ENCODE assay signal across 21 mouse cellular contexts in the genomic region with DNA sequence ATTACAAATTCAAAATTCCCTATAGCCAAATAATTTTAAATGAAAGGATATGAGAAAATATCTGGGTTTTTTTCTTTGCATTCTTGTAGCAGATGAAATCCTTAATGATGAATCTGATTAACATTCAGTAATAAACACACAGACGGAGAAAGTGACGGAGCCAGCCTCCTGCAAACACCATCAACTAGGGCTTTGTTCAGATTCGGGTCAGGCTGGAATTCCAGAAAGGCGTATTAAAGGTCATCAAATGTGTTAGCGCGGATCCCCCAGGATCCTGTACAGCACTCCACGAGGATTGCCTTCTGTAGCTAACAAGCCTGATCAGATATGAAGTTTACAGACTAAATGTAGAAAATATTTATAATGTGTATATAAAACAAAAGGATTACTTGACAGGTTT. TPM values are rescaled to one million over a fixed set of nuclear protein-coding genes. Genes with fewer than 3 reads are reported as not detected.
A peak's percentile ranks its signal among the peaks of the same experiment; 100 is the strongest.
DNase-seq lines count a peak whose midpoint lies in the region; ATAC-seq lines count a peak whose summit lies in the region.
"Had no signal": no experiment of that assay in that cellular context is flagged by ENCODE, and none has a peak within 500 bp of the region (broad histone marks: within the 10 kb centered on the region; RNA-seq: fewer than 3 reads in every experiment).

No protein-coding gene starts in this region.

- no peak overlapping the region for H3K27ac ChIP-seq in heart, embryonic 12.5 days (ENCODE audit: poor library complexity, severe bottlenecking)
- no peak overlapping the region for H3K27ac ChIP-seq in midbrain, embryonic 14.5 days (replicated peaks; ENCODE audit: low read depth, low read length)
- H3K27ac ChIP-seq in midbrain, embryonic 11.5 days (ENCODE audit: low read depth, low read length): no peak overlapping the region
- no peak overlapping the region for H3K27ac ChIP-seq in hindbrain, embryonic 14.5 days
- H3K27ac ChIP-seq: embryonic facial prominence, embryonic 10.5 days; embryonic facial prominence, embryonic 12.5 days; forebrain, embryonic 15.5 days had no signal

- DNase-seq in heart, adult 11 months: peak; percentile 57
- DNase-seq in midbrain, embryonic 14.5 days: peak; percentile 6
- DNase-seq in midbrain, embryonic 11.5 days (ENCODE audit: low spot score, missing footprints): no peak
- peak; percentile 16 for DNase-seq in retina, embryonic 14.5 days (ENCODE audit: low spot score)
- no peak for DNase-seq in hindbrain, embryonic 14.5 days (ENCODE audit: low spot score)
- DNase-seq in testis, postnatal 14 days (ENCODE audit: low spot score): no peak
- DNase-seq: adrenal gland, adult 2 months; adrenal gland, postnatal 10 days; adrenal gland, postnatal 25 days; cerebellum, adult 11-12 months; cerebellum, adult 9-10 months; cerebellum, postnatal 10 days; cerebellum, postnatal 25 days; forebrain, postnatal 0 days had no signal

- no peaks in the 10 kb centered on the region for H3K27me3 ChIP-seq in heart, embryonic 12.5 days (replicated peaks)
- no peaks in the 10 kb centered on the region for H3K27me3 ChIP-seq in midbrain, embryonic 14.5 days (ENCODE audit: control insufficient read depth, insufficient read depth, low read length)
- H3K27me3 ChIP-seq in midbrain, embryonic 11.5 days (ENCODE audit: control insufficient read depth, insufficient read depth, low read length): no peaks in the 10 kb centered on the region
- H3K27me3 ChIP-seq in hindbrain, embryonic 14.5 days (ENCODE audit: control insufficient read depth, insufficient read depth, low read length): no peaks in the 10 kb centered on the region
- H3K27me3 ChIP-seq: embryonic facial prominence, embryonic 12.5 days; forebrain, embryonic 15.5 days had no signal

- no peak for ATAC-seq in heart, embryonic 12.5 days (ENCODE audit: insufficient number of reproducible peaks, low FRiP score)
- ATAC-seq in midbrain, embryonic 14.5 days (ENCODE audit: low FRiP score, low TSS enrichment): no peak
- ATAC-seq in midbrain, embryonic 11.5 days (ENCODE audit: low FRiP score): no peak
- no peak for ATAC-seq in hindbrain, embryonic 14.5 days (ENCODE audit: low FRiP score)
- ATAC-seq: forebrain, embryonic 15.5 days; forebrain, postnatal 0 days had no signal

- H3K9me3 ChIP-seq in heart, embryonic 12.5 days (replicated peaks): no peaks in the 10 kb centered on the region
- no peaks in the 10 kb centered on the region for H3K9me3 ChIP-seq in midbrain, embryonic 14.5 days (ENCODE audit: control insufficient read depth, low read length)
- no peaks in the 10 kb centered on the region for H3K9me3 ChIP-seq in midbrain, embryonic 11.5 days (ENCODE audit: control insufficient read depth, low read length)
- H3K9me3 ChIP-seq in hindbrain, embryonic 14.5 days (ENCODE audit: control insufficient read depth, low read length): no peaks in the 10 kb centered on the region
- H3K9me3 ChIP-seq: embryonic facial prominence, embryonic 10.5 days; embryonic facial prominence, embryonic 12.5 days; forebrain, embryonic 15.5 days had no signal

- no peaks in the 10 kb centered on the region for H3K4me1 ChIP-seq in heart, embryonic 12.5 days (replicated peaks)
- H3K4me1 ChIP-seq in midbrain, embryonic 14.5 days (ENCODE audit: control insufficient read depth, insufficient read depth, low read length): peaks cover 11% of the 10 kb centered on the region; the same call in 1 of the 2 replicates
- no peaks in the 10 kb centered on the region; the same call in none of the 2 replicates for H3K4me1 ChIP-seq in midbrain, embryonic 11.5 days (ENCODE audit: control insufficient read depth, insufficient read depth, low read length)
- 0 out of 2 replicates have a peak, but pooled peaks cover 12% of the 10 kb centered on the region for H3K4me1 ChIP-seq in hindbrain, embryonic 14.5 days (replicated peaks; ENCODE audit: control insufficient read depth, insufficient read depth, low read length)
- H3K4me1 ChIP-seq: embryonic facial prominence, embryonic 12.5 days had no signal

- WGBS in heart, embryonic 12.5 days: 74% methylated on average over 7 of the region's 7 CpGs
- WGBS in midbrain, embryonic 14.5 days: 62% methylated on average over 7 of the region's 7 CpGs
- 79% methylated on average over 7 of the region's 7 CpGs for WGBS in midbrain, embryonic 11.5 days
- 52% methylated on average over 7 of the region's 7 CpGs for WGBS in hindbrain, embryonic 14.5 days

- no peak overlapping the region for H3K4me2 ChIP-seq in heart, embryonic 12.5 days
- no peak overlapping the region for H3K4me2 ChIP-seq in midbrain, embryonic 14.5 days (ENCODE audit: low read length)
- H3K4me2 ChIP-seq in midbrain, embryonic 11.5 days: no peak overlapping the region
- H3K4me2 ChIP-seq in hindbrain, embryonic 14.5 days (replicated peaks): no peak overlapping the region
- H3K4me2 ChIP-seq: embryonic facial prominence, embryonic 12.5 days; forebrain, embryonic 15.5 days had no signal

- H3K36me3 ChIP-seq in heart, embryonic 12.5 days: no peaks in the 10 kb centered on the region
- H3K36me3 ChIP-seq in midbrain, embryonic 14.5 days (ENCODE audit: control insufficient read depth, insufficient read depth, low read length): no peaks in the 10 kb centered on the region
- no peaks in the 10 kb centered on the region for H3K36me3 ChIP-seq in midbrain, embryonic 11.5 days (ENCODE audit: control insufficient read depth, insufficient read depth, low read length)
- H3K36me3 ChIP-seq in hindbrain, embryonic 14.5 days (replicated peaks; ENCODE audit: control insufficient read depth, insufficient read depth): no peaks in the 10 kb centered on the region
- H3K36me3 ChIP-seq: embryonic facial prominence, embryonic 10.5 days; embryonic facial prominence, embryonic 12.5 days; forebrain, embryonic 15.5 days had no signal

- no peak overlapping the region for H3K9ac ChIP-seq in heart, embryonic 12.5 days
- no peak overlapping the region for H3K9ac ChIP-seq in midbrain, embryonic 14.5 days (replicated peaks; ENCODE audit: low read length)
- H3K9ac ChIP-seq in midbrain, embryonic 11.5 days (ENCODE audit: low read length): no peak overlapping the region
- H3K9ac ChIP-seq in hindbrain, embryonic 14.5 days: no peak overlapping the region
- H3K9ac ChIP-seq: embryonic facial prominence, embryonic 12.5 days; forebrain, embryonic 15.5 days; forebrain, postnatal 0 days had no signal

- no peak overlapping the region for H3K4me3 ChIP-seq in heart, embryonic 12.5 days
- no peak overlapping the region for H3K4me3 ChIP-seq in midbrain, embryonic 14.5 days (replicated peaks; ENCODE audit: low read depth, low read length)
- no peak overlapping the region for H3K4me3 ChIP-seq in midbrain, embryonic 11.5 days (ENCODE audit: low read depth, low read length)
- no peak overlapping the region for H3K4me3 ChIP-seq in hindbrain, embryonic 14.5 days (replicated peaks; ENCODE audit: low read length)
- H3K4me3 ChIP-seq: embryonic facial prominence, embryonic 10.5 days; embryonic facial prominence, embryonic 12.5 days; forebrain, embryonic 15.5 days had no signal

RNA-seq across cellular contexts. Expression of gene Kcna10, which starts 35.7 kb away (rescaled TPM):
- not detected in 2 replicates for polyA plus RNA-seq in heart, embryonic 12.5 days (2016; fragmentation: Nextera tagmentation; extraction: Ambion mirVana)
- not detected in 2 replicates for polyA plus RNA-seq in midbrain, embryonic 14.5 days (2014; fragmentation: Nextera tagmentation; extraction: Ambion mirVana)
- not detected in 2 replicates for polyA plus RNA-seq in midbrain, embryonic 11.5 days (2014; fragmentation: Nextera tagmentation; extraction: Ambion mirVana)
- polyA plus RNA-seq in hindbrain, embryonic 14.5 days (2014; fragmentation: Nextera tagmentation; extraction: Ambion mirVana): not detected in 2 replicates
- polyA plus RNA-seq: adrenal gland, adult 2 months; C2C12; embryonic facial prominence, embryonic 10.5 days; embryonic facial prominence, embryonic 12.5 days; embryonic facial prominence, embryonic 14.5 days; forebrain, embryonic 11.5 days; forebrain, embryonic 15.5 days; forebrain, postnatal 0 days had no signal

RNA-seq across cellular contexts. Expression of gene Kcna2, which starts 46.2 kb away (rescaled TPM):
- 0.03 TPM in 1 of 2 replicates, not detected in the other for polyA plus RNA-seq in heart, embryonic 12.5 days (2016; fragmentation: Nextera tagmentation; extraction: Ambion mirVana)
- polyA plus RNA-seq in midbrain, embryonic 14.5 days (2014; fragmentation: Nextera tagmentation; extraction: Ambion mirVana): 1.5 and 2.0 TPM in 2 replicates
- 0.18 and 0.28 TPM in 2 replicates for polyA plus RNA-seq in midbrain, embryonic 11.5 days (2014; fragmentation: Nextera tagmentation; extraction: Ambion mirVana)
- polyA plus RNA-seq in hindbrain, embryonic 14.5 days (2014; fragmentation: Nextera tagmentation; extraction: Ambion mirVana): 1.9 and 2.0 TPM in 2 replicates
- polyA plus RNA-seq: C2C12 had no signal

Comparison
In these comparisons a context has a peak if more than half of its experiments do, and no peak if none do; other contexts are left out.
1. DNase-seq: peak in heart, adult 11 months (single experiment), midbrain, embryonic 14.5 days (single experiment) and retina, embryonic 14.5 days (single experiment); none in midbrain, embryonic 11.5 days (single experiment), hindbrain, embryonic 14.5 days (single experiment) and testis, postnatal 14 days (single experiment).